Mouse (Mus musculus) kidney, postnatal 4 days (tissue): ENCODE results near the gene 4933421I07Rik.

Experiments
- DNase-seq, 2 experiments: peaks; one replicate each; pipeline ENCODE4 v3.0.0; 2021; ENCODE audit warnings: mixed read lengths in 2 of 2

4933421I07Rik gene

DNA sequence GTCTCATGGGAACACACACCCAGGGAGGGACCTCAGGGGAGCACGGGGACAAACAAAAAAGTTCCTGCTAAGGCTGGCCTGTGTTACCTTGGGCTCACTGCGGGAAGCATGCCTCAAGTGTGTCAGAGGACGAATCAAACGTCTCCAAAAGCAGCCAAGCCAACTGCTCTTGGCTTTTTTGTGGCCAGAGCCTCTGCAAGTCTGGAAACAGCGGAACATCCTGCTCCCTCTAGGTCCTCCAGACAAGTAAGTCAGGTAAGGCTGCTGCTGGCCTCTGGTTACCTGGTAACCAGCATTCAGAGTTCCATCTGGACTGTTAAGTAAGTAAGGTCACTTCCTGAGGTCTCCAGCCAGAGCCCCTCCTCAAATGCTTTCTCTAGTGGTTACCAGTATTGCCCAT lies at the start of gene 4933421I07Rik:
4933421I07Rik (minus strand) TSS at position 271 of the 400 bp plus-strand sequence.
- no peak for DNase-seq

DNA sequence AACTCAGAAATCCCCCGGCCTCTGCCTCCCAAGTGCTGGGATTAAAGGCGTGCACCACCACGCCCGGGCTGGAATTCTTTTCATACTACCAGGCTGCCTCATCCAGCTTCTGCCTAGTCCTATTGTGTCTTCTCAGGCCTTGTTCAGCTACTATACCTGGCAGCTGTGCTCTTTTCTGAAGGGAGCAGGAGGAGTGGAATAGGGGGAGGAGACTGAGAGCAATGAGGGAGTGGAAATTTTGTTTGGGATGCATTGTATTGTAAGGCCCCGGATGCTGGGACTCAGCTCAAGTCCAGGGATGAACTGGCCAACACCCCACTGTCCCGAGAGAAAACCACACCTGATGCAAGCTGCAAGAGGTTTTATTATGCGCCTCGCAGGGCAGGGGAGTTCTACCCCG lies 49.4 kb upstream of the 4933421I07Rik start:
- no peak for DNase-seq

DNA sequence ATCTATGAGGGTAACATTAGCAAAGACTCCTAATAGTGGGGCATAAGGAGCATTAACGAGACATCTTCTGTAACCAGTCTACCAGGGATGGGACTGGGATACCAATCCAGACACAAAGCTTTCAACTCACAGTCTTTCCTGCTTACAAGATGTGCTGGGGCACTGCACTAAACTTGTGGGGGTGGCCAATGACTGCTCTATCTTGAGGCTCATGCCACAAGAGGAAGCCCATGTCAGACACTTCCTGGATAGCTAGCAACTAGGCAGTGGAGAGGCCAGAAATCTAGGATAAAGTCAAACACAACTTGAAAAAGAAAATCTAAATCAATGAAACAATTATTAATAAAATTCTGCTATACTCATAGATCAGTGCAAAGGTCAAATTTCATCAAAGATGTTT lies 48.3 kb upstream of the 4933421I07Rik start:
- no peak for DNase-seq

DNA sequence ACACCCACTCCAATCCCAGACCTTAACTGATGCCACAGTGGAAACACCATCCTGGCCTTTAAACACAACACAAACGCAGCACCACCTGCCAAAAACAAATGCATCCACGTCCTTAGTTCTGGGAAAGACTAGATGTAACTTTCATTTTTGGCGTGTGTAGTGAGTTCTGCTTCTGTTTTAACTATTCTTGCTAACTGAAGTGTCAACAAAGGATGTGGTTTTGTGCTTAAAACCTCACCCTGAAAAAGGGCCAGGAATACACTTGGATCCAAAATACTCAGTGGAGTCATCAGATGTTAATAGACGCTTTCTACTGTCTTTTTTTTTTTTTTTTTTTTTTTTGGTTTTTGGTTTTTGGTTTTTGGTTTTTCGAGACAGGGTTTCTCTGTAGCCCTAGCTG lies 42.9 kb upstream of the 4933421I07Rik start:
- DNase-seq, result no peak

DNA sequence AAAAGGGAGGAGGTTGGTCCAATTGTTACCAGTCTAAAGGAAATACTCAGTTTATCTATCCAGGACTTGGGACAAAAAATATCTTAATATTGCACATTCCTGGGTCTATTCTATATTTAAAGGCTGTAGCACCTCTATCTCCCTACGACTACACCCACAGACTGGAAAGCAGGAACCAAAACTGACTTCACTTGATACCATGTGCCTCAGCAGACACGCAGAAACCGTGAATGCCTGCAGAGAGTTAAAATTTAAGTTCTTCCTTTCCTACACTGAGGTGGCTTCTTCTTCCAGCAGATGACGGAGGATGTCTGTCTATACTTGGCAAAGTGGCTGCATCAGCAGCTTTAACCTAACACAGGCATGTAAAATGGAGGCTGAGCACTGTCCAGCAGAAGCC lies 42.4 kb upstream of the 4933421I07Rik start:
- DNase-seq, result no peak

DNA sequence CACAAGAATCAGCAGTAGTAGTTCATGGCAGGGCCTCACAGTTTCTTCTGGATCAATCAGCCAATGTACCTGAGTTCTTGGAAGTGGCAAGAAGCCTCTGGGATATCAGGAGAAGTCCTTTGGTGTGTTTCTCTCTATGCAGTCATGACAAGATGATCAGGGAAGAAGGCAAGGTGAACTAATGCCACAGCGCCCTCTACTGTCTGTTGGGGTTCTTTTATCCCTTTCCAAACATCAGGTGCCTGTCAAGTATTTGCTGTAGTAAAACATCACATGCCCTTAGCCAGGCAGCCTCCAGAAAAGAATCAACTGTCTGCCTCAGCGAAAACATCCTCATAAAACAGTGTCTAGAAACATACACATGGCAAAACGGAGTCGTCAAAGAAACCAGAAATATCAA lies 6.7 kb upstream of the 4933421I07Rik start:
- DNase-seq, result no peak

DNA sequence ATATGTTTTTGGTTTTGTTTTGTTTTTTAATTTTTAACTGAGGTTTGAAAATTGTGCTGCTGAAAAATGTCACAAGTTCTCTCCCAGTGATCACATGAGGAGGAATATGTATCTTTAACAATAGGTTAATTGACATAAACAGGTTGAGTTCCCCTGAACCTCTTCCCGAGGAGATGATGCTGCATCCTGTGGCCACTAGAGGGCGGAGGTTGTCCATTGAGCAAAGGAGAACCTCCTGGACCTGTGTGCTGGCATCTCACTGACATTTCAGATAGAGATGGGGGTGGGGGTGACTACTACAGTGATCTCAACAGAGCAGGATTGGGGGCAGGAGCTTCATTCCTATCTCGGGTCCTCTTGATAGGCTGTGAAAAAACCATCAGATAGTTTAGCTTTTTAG lies 2.7 kb upstream of the 4933421I07Rik start:
- DNase-seq, result peak; percentile 17 to 32

DNA sequence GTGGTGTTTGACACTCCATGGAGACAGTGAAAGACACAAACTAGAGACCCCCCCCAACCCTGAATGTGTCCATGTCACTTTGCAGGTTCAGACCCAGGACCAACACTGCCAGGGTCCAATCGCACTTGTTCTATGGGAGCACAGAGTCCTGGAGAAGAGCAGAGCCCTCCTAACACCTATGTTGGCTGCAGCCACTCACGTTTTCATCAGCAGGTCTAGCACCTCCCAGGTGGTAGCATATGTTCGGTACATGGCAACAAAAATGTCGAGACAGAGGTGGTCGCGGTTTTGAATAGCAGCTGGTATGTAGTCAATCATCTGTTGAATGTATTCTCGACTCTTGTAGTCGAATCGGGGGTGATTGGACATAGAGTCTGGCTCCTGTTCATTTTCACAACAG lies 568 bp downstream of the 4933421I07Rik start:
- DNase-seq, result no peak
